Mouse (Mus musculus) monocyte, adult 59 days (primary cell): Measurements from ENCODE around the gene Olfr38. TPM values are rescaled to one million over a fixed set of nuclear protein-coding genes. Genes with fewer than 3 reads are reported as not detected.

Experiments
- total RNA-seq, 2 experiments: library from RNA; stranded (reverse); gene quantifications; one replicate each; pipeline ENCODE4 v1.2.4; 2023

Olfr38 gene
- total RNA-seq, result not detected

GRCm38 (mm10) chr6:42756104-42756503 lies at the start of gene Olfr38:
Gene Olfr38, plus strand, starts transcription at chr6:42756404.

GRCm38 (mm10) chr6:42709291-42710211 lies 46.7 kb upstream of the Olfr38 start, which contains the start of gene Tcaf1:
Gene Tcaf1, minus strand, starts transcription at chr6:42710088.

GRCm38 (mm10) chr6:42739071-42739470 lies 17.1 kb upstream of the Olfr38 start, which contains the start of gene Olfr453:
Gene Olfr453, plus strand, starts transcription at chr6:42739371.

GRCm38 (mm10) chr6:42784793-42785192 lies 28.6 kb downstream of the Olfr38 start, which contains the start of gene Olfr452:
Gene Olfr452, plus strand, starts transcription at chr6:42785093.

GRCm38 (mm10) chr6:42811639-42812038 lies 55.4 kb downstream of the Olfr38 start, which contains the start of gene Olfr450:
Gene Olfr450, plus strand, starts transcription at chr6:42811939.

Other genes starting within 250 kb of the Olfr38 start
- gene Olfr455, start 208.8 kb upstream of the Olfr38 start, total RNA-seq, result not detected
- not detected for gene Tcaf3, start 158.7 kb upstream of the Olfr38 start, total RNA-seq
- gene Tcaf2, start 111.2 kb upstream of the Olfr38 start, total RNA-seq, result under 1 TPM; 0.31 to 0.43 TPM
- gene Tcaf1, start 46.3 kb upstream of the Olfr38 start, total RNA-seq, result under 1 TPM in 1 of 2 experiments, not detected in 1; 0.34 TPM
- gene Olfr453, start 17.0 kb upstream of the Olfr38 start, total RNA-seq, result not detected
- gene Olfr452, start 28.7 kb downstream of the Olfr38 start, total RNA-seq, result not detected
- not detected for gene Olfr450, start 55.5 kb downstream of the Olfr38 start, total RNA-seq
- not detected for gene Olfr449, start 78.0 kb downstream of the Olfr38 start, total RNA-seq
- gene Olfr448, start 134.0 kb downstream of the Olfr38 start, total RNA-seq, result not detected
- gene Olfr447, start 152.5 kb downstream of the Olfr38 start, total RNA-seq, result not detected
- gene Olfr446, start 165.0 kb downstream of the Olfr38 start, total RNA-seq, result not detected
- not detected for gene Olfr444, start 192.7 kb downstream of the Olfr38 start, total RNA-seq